Mouse (Mus musculus) thymus, adult 2 months (tissue): Measurements from ENCODE around the gene Thbs3.

Source experiments
- CTCF ChIP-seq: fragments of 200-500 bp; IDR thresholded peaks from 2 replicates; pipeline ENCODE4 v1.5.1; 2012; ENCODE audit warnings: mild to moderate bottlenecking, control low read depth, low read length, moderate library complexity, borderline replicate concordance; ENCODE audit not compliant: control insufficient read depth, poor library complexity, insufficient read depth; ENCODE audit errors: extremely low read depth
- POLR2A ChIP-seq: fragments of 200-500 bp; IDR thresholded peaks from 2 replicates; pipeline ENCODE4 v1.6.1; 2012; ENCODE audit warnings: mild to moderate bottlenecking, low read length, control low read depth, moderate library complexity; ENCODE audit not compliant: control insufficient read depth, poor library complexity, insufficient read depth; ENCODE audit errors: extremely low read depth

- TF ChIP-seq POLR2A, result no peak
- TF ChIP-seq CTCF, result no peak
Measured at GRCm38 (mm10) chr3:89237682-89238081, 22.7 kb downstream of the Thbs3 start.
